Mouse (Mus musculus) megakaryocyte, embryonic 14.5 days (primary cell): ENCODE results near the gene Kitl.

ENCODE experiments used
- FLI1 ChIP-seq: IDR thresholded peaks from 2 replicates; pipeline ENCODE4 v1.6.1; 2012; ENCODE audit warnings: low read length, inconsistent platforms, mixed read lengths
- GATA1 ChIP-seq: IDR thresholded peaks from 3 replicates; pipeline ENCODE4 v1.6.1; 2012; ENCODE audit warnings: mixed read lengths, low read length, inconsistent platforms, borderline replicate concordance

GRCm38 (mm10) chr10:99980096-99980495 lies 35.3 kb upstream of the Kitl start:
- no peak for TF ChIP-seq GATA1
- TF ChIP-seq FLI1, result no peak
